Mouse (Mus musculus) testis, adult 2 months (tissue): ENCODE measurements around the gene Neurl2.

Experiments used
- CTCF ChIP-seq: fragments of 200-500 bp; IDR thresholded peaks from 2 replicates; pipeline ENCODE4 v1.5.1; 2012; ENCODE audit warnings: low read depth, mild to moderate bottlenecking, inconsistent platforms, low read length, moderate library complexity; ENCODE audit not compliant: control insufficient read depth, insufficient read depth, insufficient replicate concordance
- POLR2A ChIP-seq: fragments of 200-500 bp; IDR thresholded peaks from 2 replicates; pipeline ENCODE4 v1.6.1; 2012; ENCODE audit warnings: low read depth, mild to moderate bottlenecking, inconsistent platforms, low read length, moderate library complexity; ENCODE audit not compliant: control insufficient read depth

DNA sequence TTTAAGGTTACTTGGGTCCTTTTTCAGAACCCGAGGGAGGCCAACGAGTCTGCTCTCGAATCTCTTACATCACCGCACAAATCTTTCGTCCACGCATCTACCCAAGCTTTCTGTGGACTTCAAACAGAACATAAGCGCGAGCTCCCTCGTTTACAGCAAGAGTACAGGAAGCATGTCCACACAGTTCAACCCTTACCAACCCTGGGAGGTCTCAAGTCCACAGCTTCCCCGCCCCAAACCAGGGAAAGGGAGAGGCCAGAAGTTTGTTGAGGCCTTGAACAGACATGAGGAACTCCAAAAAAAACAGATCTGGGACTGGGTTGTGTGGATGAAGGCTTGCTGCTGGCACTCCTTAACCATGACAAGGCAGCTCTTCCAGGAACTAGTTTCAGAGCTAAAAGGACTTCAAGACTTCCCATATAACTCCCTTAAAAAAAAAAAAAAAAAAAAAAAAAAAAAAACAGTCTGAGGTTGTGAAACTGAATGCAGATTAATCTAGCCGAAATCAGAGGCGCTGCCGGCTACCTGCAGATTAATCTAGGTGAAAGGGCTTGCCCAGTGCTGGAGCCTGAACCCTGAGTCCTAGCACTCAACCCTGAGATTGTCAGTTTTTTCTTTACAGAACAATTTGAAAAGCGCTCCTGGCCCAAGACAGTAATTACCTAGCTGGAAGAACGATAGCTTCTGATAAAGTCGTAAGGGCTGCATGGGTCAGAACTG lies 29.9 kb downstream of the Neurl2 start:
- TF ChIP-seq CTCF (no peak), POLR2A (no peak)
